Mouse (Mus musculus) cortical plate, adult 2 months (tissue): ENCODE data around the gene Slc32a1.

Experiments used
- CTCF ChIP-seq: fragments of 200-500 bp; IDR thresholded peaks from 2 replicates; pipeline ENCODE4 v1.5.1; 2011; ENCODE audit warnings: mild to moderate bottlenecking, control low read depth, low read length; ENCODE audit not compliant: insufficient read depth; ENCODE audit errors: extremely low read depth
- POLR2A ChIP-seq: fragments of 200-500 bp; IDR thresholded peaks from 2 replicates; pipeline ENCODE4 v1.6.1; 2011; ENCODE audit warnings: mild to moderate bottlenecking, low read length, control low read depth; ENCODE audit not compliant: insufficient read depth; ENCODE audit errors: extremely low read depth

DNA sequence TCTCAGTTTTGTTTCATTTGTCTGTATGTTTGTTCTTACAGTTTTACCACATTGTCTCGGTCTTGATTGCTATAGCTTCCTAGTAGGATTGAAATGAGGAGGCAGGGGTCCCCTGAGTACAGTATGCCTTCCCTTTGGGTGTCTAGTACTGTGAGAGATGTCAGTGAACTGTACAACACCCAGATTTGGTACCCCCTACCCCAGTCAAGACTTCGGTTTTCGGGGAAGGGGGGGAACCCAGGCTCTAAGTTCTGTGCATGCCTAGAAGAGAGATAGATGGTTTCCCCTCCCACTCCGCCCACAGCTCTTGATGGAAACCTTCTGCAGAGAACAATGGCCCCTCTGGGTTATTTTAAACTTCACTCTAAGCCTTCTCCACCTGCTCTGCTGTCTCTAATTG is 54.5 kb downstream of the Slc32a1 start, which contains the start of gene Ppp1r16b:
- TF ChIP-seq CTCF (no peak), POLR2A (no peak)
